ENCODE assay signal across 21 mouse cellular contexts in the genomic region with DNA sequence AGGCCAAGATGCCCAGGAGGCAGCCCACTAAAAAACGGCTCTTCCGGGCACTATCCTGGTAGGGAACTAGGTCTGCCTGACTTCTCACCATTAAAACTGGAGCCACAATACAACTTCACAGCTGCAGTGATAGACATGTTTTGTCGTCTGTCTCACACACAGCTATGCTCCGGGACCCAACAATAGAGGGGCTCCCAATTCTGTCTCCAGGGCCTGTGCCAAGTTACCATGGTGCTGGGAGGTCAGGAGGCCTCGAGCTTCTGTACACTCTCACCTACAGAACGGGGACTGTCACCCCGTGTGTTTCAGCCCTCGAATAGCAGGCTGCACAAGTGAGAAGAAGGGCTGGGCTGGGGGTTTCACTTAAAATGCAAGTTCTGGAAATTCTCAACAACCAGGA. TPM values are rescaled to one million over a fixed set of nuclear protein-coding genes. Genes with fewer than 3 reads are reported as not detected.
DNase-seq lines count a peak whose midpoint lies in the region; ATAC-seq and TF ChIP-seq lines count a peak whose summit lies in the region.
"Had no signal": no experiment of that assay in that cellular context is flagged by ENCODE, and none has a peak within 500 bp of the region (broad histone marks: within the 10 kb centered on the region; RNA-seq: fewer than 3 reads in every experiment).

No protein-coding gene starts in this region.

- H3K27me3 ChIP-seq in hindbrain, embryonic 13.5 days, result no peaks in the 10 kb centered on the region
- no peaks in the 10 kb centered on the region for H3K27me3 ChIP-seq in hindbrain, embryonic 11.5 days (ENCODE audit: control insufficient read depth, insufficient read depth, low read length)
- H3K27me3 ChIP-seq in midbrain, embryonic 15.5 days (replicated peaks), result no peaks in the 10 kb centered on the region
- no peaks in the 10 kb centered on the region for H3K27me3 ChIP-seq in midbrain, embryonic 10.5 days (ENCODE audit: low read depth, poor library complexity, severe bottlenecking)
- no peaks in the 10 kb centered on the region for H3K27me3 ChIP-seq in forebrain, embryonic 16.5 days (replicated peaks; ENCODE audit: control insufficient read depth, insufficient read depth, low read length)
- no peaks in the 10 kb centered on the region for H3K27me3 ChIP-seq in hindbrain, embryonic 16.5 days (replicated peaks; ENCODE audit: control insufficient read depth, insufficient read depth, low read length)
- H3K27me3 ChIP-seq: embryonic facial prominence, embryonic 15.5 days had no signal

- H3K9ac ChIP-seq in hindbrain, embryonic 13.5 days, result no peak overlapping the region
- H3K9ac ChIP-seq in hindbrain, embryonic 11.5 days (ENCODE audit: low read depth, low read length), result no peak overlapping the region
- no peak overlapping the region for H3K9ac ChIP-seq in midbrain, embryonic 15.5 days
- H3K9ac ChIP-seq in forebrain, embryonic 16.5 days (replicated peaks; ENCODE audit: low read depth, low read length), result no peak overlapping the region
- no peak overlapping the region for H3K9ac ChIP-seq in hindbrain, embryonic 16.5 days (ENCODE audit: low read depth, low read length)
- H3K9ac ChIP-seq: embryonic facial prominence, embryonic 15.5 days had no signal

- H3K4me1 ChIP-seq in hindbrain, embryonic 13.5 days (replicated peaks), result no peaks in the 10 kb centered on the region
- H3K4me1 ChIP-seq in hindbrain, embryonic 11.5 days (replicated peaks; ENCODE audit: control insufficient read depth, insufficient read depth, low read length), result no peaks in the 10 kb centered on the region
- no peaks in the 10 kb centered on the region for H3K4me1 ChIP-seq in midbrain, embryonic 15.5 days
- H3K4me1 ChIP-seq in midbrain, embryonic 10.5 days, result no peaks in the 10 kb centered on the region
- H3K4me1 ChIP-seq in forebrain, embryonic 16.5 days (replicated peaks; ENCODE audit: control insufficient read depth, insufficient read depth, low read length), result peaks cover under 1% of the 10 kb centered on the region
- no peaks in the 10 kb centered on the region; the same call in 1 of the 2 replicates for H3K4me1 ChIP-seq in hindbrain, embryonic 16.5 days (ENCODE audit: control insufficient read depth, insufficient read depth, low read depth, low read length)
- H3K4me1 ChIP-seq: embryonic facial prominence, embryonic 15.5 days had no signal

- H3K4me3 ChIP-seq in hindbrain, embryonic 13.5 days, result no peak overlapping the region
- no peak overlapping the region for H3K4me3 ChIP-seq in hindbrain, embryonic 11.5 days (ENCODE audit: low read depth, low read length)
- no peak overlapping the region for H3K4me3 ChIP-seq in midbrain, embryonic 15.5 days
- H3K4me3 ChIP-seq in midbrain, embryonic 10.5 days, result no peak overlapping the region
- no peak overlapping the region for H3K4me3 ChIP-seq in forebrain, embryonic 16.5 days (replicated peaks; ENCODE audit: low read length)
- no peak overlapping the region for H3K4me3 ChIP-seq in hindbrain, embryonic 16.5 days (ENCODE audit: low read length)
- H3K4me3 ChIP-seq in gastrocnemius, adult 2 months, result no peak overlapping the region
- H3K4me3 ChIP-seq: embryonic facial prominence, embryonic 15.5 days; erythroblast, embryonic 14.5 days had no signal

- TF ChIP-seq CTCF in gastrocnemius, adult 2 months (IDR thresholded peaks at IDR 0.05), result no peak

- H3K36me3 ChIP-seq in hindbrain, embryonic 13.5 days, result peaks cover 99% of the 10 kb centered on the region
- H3K36me3 ChIP-seq in hindbrain, embryonic 11.5 days (ENCODE audit: control insufficient read depth, insufficient read depth, low read length), result peaks cover 42% of the 10 kb centered on the region
- peaks cover 74% of the 10 kb centered on the region for H3K36me3 ChIP-seq in midbrain, embryonic 15.5 days (replicated peaks)
- H3K36me3 ChIP-seq in midbrain, embryonic 10.5 days, result peaks cover 100% of the 10 kb centered on the region
- peaks cover 46% of the 10 kb centered on the region for H3K36me3 ChIP-seq in forebrain, embryonic 16.5 days (ENCODE audit: control insufficient read depth, insufficient read depth)
- peaks cover 56% of the 10 kb centered on the region for H3K36me3 ChIP-seq in hindbrain, embryonic 16.5 days (ENCODE audit: control insufficient read depth, insufficient read depth, low read length)

- intact Hi-C loops in gastrocnemius, adult 2 months (cut with DNase I), result loop anchor here (5.0 kb wide), 1 partner anchor 34 kb away; no protein-coding TSS in a partner anchor

- no peak for DNase-seq in hindbrain, embryonic 11.5 days (ENCODE audit: low spot score)
- no peak for DNase-seq in midbrain, embryonic 10.5 days (ENCODE audit: low spot score)
- DNase-seq in spleen, postnatal 36 days (ENCODE audit: low spot score in 2 of 2), result no peak
- DNase-seq in gastrocnemius, adult 2 months, result no peak
- DNase-seq: adrenal gland, adult 2 months; adrenal gland, postnatal 25 days; cerebellum, adult 8-10 months; cerebellum, postnatal 14 days; embryo, embryonic 11 days; gastrocnemius, postnatal 36 days; heart, adult 11 months; heart, postnatal 10 days; heart, postnatal 4 days had no signal

- 66% methylated on average over 8 of the region's 8 CpGs for whole genome bisulfite sequencing in hindbrain, embryonic 13.5 days
- 91% methylated on average over 8 of the region's 8 CpGs for WGBS in hindbrain, embryonic 11.5 days
- 76% methylated on average over 8 of the region's 8 CpGs for WGBS in midbrain, embryonic 15.5 days
- WGBS in midbrain, embryonic 10.5 days, result 94% methylated on average over 8 of the region's 8 CpGs
- WGBS in forebrain, embryonic 16.5 days, result 49% methylated on average over 8 of the region's 8 CpGs
- WGBS in hindbrain, embryonic 16.5 days, result 47% methylated on average over 8 of the region's 8 CpGs

- no peaks in the 10 kb centered on the region for H3K9me3 ChIP-seq in hindbrain, embryonic 13.5 days
- no peaks in the 10 kb centered on the region for H3K9me3 ChIP-seq in hindbrain, embryonic 11.5 days (ENCODE audit: control insufficient read depth, low read length)
- H3K9me3 ChIP-seq in midbrain, embryonic 15.5 days, result no peaks in the 10 kb centered on the region
- no peaks in the 10 kb centered on the region for H3K9me3 ChIP-seq in midbrain, embryonic 10.5 days (replicated peaks)
- no peaks in the 10 kb centered on the region for H3K9me3 ChIP-seq in forebrain, embryonic 16.5 days (ENCODE audit: control insufficient read depth, low read length)
- H3K9me3 ChIP-seq in hindbrain, embryonic 16.5 days (ENCODE audit: control insufficient read depth, low read length), result no peaks in the 10 kb centered on the region
- H3K9me3 ChIP-seq: embryonic facial prominence, embryonic 15.5 days had no signal

- peak overlapping the region; percentile 46; the same call in 1 of the 2 replicates for H3K27ac ChIP-seq in hindbrain, embryonic 13.5 days
- H3K27ac ChIP-seq in hindbrain, embryonic 11.5 days (ENCODE audit: low read depth, low read length), result no peak overlapping the region
- H3K27ac ChIP-seq in midbrain, embryonic 15.5 days, result no peak overlapping the region
- no peak overlapping the region for H3K27ac ChIP-seq in midbrain, embryonic 10.5 days (replicated peaks)
- H3K27ac ChIP-seq in forebrain, embryonic 16.5 days (ENCODE audit: low read length), result no peak overlapping the region
- no peak overlapping the region for H3K27ac ChIP-seq in hindbrain, embryonic 16.5 days (ENCODE audit: low read depth, low read length)
- H3K27ac ChIP-seq in gastrocnemius, adult 2 months, result no peak overlapping the region
- H3K27ac ChIP-seq: embryonic facial prominence, embryonic 15.5 days had no signal

- no peak overlapping the region for H3K4me2 ChIP-seq in hindbrain, embryonic 13.5 days
- no peak overlapping the region for H3K4me2 ChIP-seq in hindbrain, embryonic 11.5 days (replicated peaks; ENCODE audit: low read depth, low read length)
- H3K4me2 ChIP-seq in midbrain, embryonic 15.5 days, result no peak overlapping the region
- no peak overlapping the region for H3K4me2 ChIP-seq in forebrain, embryonic 16.5 days (ENCODE audit: low read length)
- H3K4me2 ChIP-seq in hindbrain, embryonic 16.5 days (ENCODE audit: low read length), result no peak overlapping the region
- H3K4me2 ChIP-seq: embryonic facial prominence, embryonic 15.5 days had no signal

- ATAC-seq in hindbrain, embryonic 13.5 days (ENCODE audit: low FRiP score), result 0 out of 2 replicates have a peak, but pooled peaks have one; percentile 26
- ATAC-seq in hindbrain, embryonic 11.5 days (ENCODE audit: low FRiP score), result no peak
- 0 out of 2 replicates have a peak, but pooled peaks have one; percentile 13 for ATAC-seq in midbrain, embryonic 15.5 days (replicated peaks)
- ATAC-seq in forebrain, embryonic 16.5 days, result peak; percentile 51
- peak; percentile 53; the same call in 1 of the 2 replicates for ATAC-seq in hindbrain, embryonic 16.5 days
- ATAC-seq: inflammation-experienced regulatory T-cells, adult 6 months; intestine, postnatal 0 days had no signal

RNA-seq across cellular contexts. Expression of a gene that starts 24.5 kb away (rescaled TPM):
- 149 and 151 TPM in 2 replicates for polyA plus RNA-seq in hindbrain, embryonic 13.5 days (2015; fragmentation: Nextera tagmentation; extraction: Ambion mirVana)
- polyA plus RNA-seq in hindbrain, embryonic 11.5 days (2014; fragmentation: Nextera tagmentation; extraction: Ambion mirVana), result 169 and 171 TPM in 2 replicates
- 208 and 210 TPM in 2 replicates for polyA plus RNA-seq in midbrain, embryonic 15.5 days (2015; fragmentation: Nextera tagmentation; extraction: Ambion mirVana)
- polyA plus RNA-seq in midbrain, embryonic 10.5 days (2016; fragmentation: Nextera tagmentation; extraction: Ambion mirVana), result 160 and 161 TPM in 2 replicates
- 190 and 193 TPM in 2 replicates for polyA plus RNA-seq in forebrain, embryonic 16.5 days (2015; fragmentation: Nextera tagmentation; extraction: Ambion mirVana)
- 202 and 210 TPM in 2 replicates for polyA plus RNA-seq in hindbrain, embryonic 16.5 days (2015; fragmentation: Nextera tagmentation; extraction: Ambion mirVana)
- 10 to 100 TPM; 42.7 to 64.8 TPM for total RNA-seq in gastrocnemius, adult 2 months (2021)

RNA-seq across cellular contexts. Expression of a gene that starts 35.6 kb away (rescaled TPM):
- 0.13 and 0.19 TPM in 2 replicates for polyA plus RNA-seq in hindbrain, embryonic 13.5 days (2015; fragmentation: Nextera tagmentation; extraction: Ambion mirVana)
- 0.13 and 0.15 TPM in 2 replicates for polyA plus RNA-seq in hindbrain, embryonic 11.5 days (2014; fragmentation: Nextera tagmentation; extraction: Ambion mirVana)
- 0.26 and 0.40 TPM in 2 replicates for polyA plus RNA-seq in midbrain, embryonic 15.5 days (2015; fragmentation: Nextera tagmentation; extraction: Ambion mirVana)
- polyA plus RNA-seq in midbrain, embryonic 10.5 days (2016; fragmentation: Nextera tagmentation; extraction: Ambion mirVana), result 0.15 and 0.41 TPM in 2 replicates
- polyA plus RNA-seq in forebrain, embryonic 16.5 days (2015; fragmentation: Nextera tagmentation; extraction: Ambion mirVana), result 0.35 and 0.53 TPM in 2 replicates
- polyA plus RNA-seq in hindbrain, embryonic 16.5 days (2015; fragmentation: Nextera tagmentation; extraction: Ambion mirVana), result 0.44 and 0.77 TPM in 2 replicates
- under 1 TPM; 0.20 to 0.25 TPM for total RNA-seq in gastrocnemius, adult 2 months (2021)
